Mouse (Mus musculus) liver, embryonic 14.5 days (tissue): ENCODE data around the gene Rin1.

Experiments used
- CTCF ChIP-seq: IDR thresholded peaks from 2 replicates; pipeline ENCODE4 v1.5.1; 2016; ENCODE audit warnings: antibody characterized with exemption, low read depth, control low read depth
- EP300 ChIP-seq: IDR thresholded peaks from 2 replicates; pipeline ENCODE4 v1.6.1; 2016; ENCODE audit warnings: antibody characterized with exemption, low read depth

DNA sequence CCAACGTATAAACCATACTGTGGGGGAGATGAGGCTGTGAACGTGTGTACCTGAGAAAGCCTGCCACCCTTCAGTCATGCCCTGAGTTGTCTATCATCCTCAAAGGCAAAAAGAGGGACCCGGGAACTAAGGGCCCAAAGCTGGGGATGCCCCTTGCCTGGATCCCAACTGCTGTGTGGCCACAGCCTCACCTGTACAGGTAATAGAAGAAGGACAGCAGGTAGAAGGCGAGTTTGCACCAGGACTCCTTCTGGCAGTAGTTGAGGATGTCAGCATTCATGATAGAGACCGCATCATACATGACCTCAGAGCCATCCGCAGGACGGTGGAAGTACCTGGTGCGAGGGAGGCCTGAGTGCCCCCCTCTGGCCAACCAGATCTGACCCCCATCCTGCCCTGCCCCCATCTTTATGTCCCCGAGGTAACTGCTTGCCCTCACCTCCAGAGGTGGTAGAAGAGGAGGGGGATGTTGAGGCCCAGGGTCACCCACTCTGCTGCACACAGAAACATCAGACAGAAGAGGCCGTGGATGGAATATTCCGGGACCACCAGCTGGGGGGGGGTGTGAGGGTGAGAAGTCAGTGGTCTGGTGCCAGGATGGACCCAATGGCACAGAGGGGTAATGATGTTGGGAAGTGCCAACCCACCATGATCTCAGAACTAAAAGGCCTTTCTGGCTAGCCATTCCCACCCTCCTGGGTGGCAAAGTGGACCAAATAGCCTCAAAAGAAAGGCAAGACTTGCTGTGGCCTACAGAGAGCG lies 43.4 kb downstream of the Rin1 start:
- no peak for TF ChIP-seq CTCF
- no peak for TF ChIP-seq EP300
